Mouse (Mus musculus) cerebellum, adult 18-20 months (tissue): ENCODE data around the gene Slc9a8.

Experiments
- DNase-seq, 2 experiments: peaks; one replicate each; pipeline ENCODE4 v3.0.0; 2021

Gene Slc9a8

GRCm38 (mm10) chr2:167415970-167416563, 5.4 kb upstream of the Slc9a8 start:
- no peak for DNase-seq

GRCm38 (mm10) chr2:167417048-167417447, 4.5 kb upstream of the Slc9a8 start:
- DNase-seq: no peak

DNA sequence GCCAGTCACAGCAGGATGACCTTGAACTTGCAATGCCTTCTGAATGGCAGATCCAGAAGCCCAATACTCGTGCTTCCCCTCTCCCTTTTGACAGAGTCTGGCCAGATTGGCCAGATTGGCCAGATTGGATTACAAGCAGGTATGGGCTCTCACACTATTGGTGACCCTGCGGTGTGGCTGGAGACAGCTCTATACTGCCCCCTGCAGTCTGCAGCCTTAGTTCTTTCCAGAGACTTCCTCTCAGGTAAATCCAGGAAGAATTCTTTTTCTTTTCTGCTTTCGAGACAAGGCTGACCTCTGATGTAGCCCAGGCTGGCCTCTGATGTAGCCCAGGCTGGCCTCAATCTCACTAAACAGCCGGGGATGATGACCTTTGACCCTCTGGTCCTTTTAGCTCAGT, 3.8 kb upstream of the Slc9a8 start:
- DNase-seq: peak; percentile 82 to 88

GRCm38 (mm10) chr2:167419204-167419603, 2.3 kb upstream of the Slc9a8 start:
- DNase-seq: peak; percentile 58 to 76

GRCm38 (mm10) chr2:167420811-167421241, 686 bp upstream of the Slc9a8 start:
- no peak for DNase-seq

GRCm38 (mm10) chr2:167422150-167422470, 598 bp downstream of the Slc9a8 start:
- no peak for DNase-seq

- DNase-seq: no peak
These were observed 1.6 kb downstream of the Slc9a8 start for GRCm38 (mm10) chr2:167423031-167423611.

DNA sequence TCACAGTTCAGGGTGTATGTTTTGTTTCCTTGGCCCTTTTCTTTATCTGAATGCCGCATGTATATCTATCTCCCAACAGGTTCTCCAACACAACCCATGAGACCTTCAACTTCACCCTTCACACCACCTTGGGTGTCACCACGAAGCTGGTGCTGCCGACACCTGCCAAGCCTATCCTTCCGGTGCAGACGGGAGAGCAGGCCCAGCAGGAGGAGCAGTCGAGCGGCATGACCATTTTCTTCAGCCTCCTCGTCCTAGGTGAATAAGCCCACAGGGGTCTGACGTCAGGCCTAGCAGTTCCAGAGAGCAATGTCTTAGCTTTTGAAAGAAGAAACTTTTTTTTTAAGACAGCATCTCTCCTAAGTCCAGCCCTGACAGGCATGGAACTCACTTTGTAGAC, 2.5 kb downstream of the Slc9a8 start:
- DNase-seq: no peak

DNA sequence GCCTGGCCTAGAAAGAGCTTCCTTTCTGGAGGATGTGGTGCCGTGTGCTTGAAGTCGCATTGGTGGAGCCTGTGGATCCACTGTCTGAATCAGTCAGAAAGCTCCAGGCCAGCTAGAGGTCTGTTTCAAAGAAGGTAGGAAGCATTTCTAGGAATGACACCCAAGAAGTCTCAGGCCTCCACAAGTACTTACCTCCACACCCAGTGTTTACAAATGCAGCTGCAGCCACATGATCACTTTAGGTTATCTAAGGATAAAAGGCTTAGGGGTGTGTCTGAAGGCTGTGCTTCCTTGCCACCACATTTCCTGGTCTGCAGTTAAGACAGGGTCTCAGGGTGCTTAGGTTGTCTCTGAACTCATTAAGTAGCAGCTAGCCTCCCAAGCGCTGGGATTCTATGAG, 3.0 kb downstream of the Slc9a8 start:
- DNase-seq: no peak

DNA sequence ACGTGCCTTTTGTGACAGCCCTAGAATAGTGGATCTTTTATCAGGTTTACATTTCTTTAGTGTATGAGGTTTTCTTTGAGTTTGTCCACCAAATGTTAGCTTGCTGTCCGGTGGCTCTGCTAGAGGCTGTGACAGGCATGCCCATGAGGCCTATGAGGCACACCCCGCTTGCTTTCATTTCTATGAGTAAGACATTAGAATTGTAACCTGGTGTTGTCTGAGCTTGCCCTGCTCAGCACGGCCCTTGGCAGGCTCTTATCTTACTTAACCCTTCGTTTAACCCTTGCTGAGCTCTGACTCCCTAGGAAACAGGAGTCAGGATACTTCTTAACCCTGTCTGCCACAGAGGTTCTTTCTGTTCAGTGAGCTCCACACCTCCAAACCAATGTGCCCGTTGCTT, 3.9 kb downstream of the Slc9a8 start:
- DNase-seq: no peak

DNA sequence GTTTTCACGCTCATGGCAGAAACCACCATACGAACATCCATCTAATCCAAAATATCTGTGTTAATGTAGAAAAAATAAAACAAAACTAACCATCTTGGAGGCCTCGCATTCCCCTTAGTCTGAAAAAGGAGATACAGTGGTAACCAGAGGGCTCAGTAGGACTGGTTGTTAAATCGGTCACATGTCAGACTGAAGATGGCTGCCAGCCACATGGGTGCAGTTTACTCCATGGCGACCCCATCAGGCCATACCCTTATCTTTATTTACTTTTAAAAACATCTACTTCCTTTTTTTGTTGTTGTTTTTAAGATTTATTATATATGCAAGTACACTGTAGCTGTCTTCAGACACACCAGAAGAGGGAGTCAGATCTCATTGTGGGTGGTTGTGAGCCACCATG, 8.1 kb downstream of the Slc9a8 start:
- DNase-seq: no peak

DNA sequence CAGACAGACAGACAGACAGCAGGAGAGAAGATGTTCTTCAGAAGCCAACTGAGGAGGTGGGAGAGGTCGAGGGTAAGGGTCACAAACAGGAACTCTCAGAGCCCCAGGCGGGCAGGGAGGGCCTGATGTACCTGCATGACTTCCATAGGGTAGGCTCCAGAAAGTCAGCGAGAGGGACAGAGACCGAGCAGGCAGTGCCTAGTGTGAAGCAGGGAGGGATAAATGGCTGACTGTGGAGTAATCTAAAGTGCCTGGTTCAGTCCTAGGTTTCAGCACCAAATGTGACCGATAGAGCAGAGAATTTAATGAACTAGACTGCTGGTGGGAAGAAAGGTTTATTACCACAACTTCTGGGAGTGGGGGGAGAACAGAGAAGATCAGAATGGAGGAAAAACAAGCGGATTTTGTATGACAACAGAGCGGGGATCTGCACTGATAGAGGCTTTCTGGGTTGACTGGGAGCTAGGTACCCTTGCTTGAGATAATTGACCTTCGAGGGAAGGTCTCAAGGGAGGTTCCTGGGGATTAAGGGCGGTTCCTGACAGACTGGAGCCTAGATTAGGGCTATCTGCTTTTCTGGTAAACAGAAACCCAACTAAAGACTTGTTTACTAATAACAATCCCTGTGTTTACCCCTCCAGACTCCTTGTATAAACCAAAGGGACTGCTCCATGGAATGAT, 9.4 kb downstream of the Slc9a8 start:
- DNase-seq: no peak

DNA sequence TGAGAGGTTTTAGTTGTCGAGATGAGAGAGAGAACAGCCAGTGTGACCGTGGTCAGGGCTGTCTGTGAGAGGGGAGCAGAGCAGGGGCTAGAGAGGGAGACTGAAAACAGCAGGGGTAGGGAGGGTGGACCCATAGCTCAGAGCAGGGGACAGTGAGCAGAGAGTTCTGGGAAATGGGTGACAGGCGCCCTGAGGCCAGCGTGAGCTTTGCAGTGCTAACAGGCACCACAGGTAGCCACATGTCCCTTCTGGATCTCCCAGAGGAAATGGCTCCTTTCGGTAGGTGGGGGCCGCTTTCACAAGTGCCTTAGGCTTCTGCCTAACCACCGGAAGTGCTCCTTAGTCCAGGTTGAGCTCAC, 9.9 kb downstream of the Slc9a8 start:
- no peak for DNase-seq

DNA sequence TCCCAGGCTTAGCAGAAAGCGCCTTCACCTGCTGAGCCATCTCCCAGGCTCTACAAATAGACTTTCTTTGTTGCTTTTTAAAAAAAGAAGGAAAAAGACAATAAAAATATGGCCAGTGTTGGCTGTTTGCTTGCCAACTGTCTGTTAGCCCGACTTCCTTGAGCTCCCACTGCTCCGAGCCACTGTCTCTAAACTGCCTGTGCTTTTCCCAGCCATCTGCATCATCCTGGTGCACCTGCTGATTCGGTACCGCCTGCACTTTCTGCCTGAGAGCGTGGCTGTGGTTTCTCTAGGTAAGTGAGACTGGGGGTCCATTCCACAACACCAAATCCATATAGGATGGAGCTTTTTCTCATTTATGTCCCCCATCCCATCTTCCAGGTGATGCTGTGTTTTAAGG, 13.1 kb downstream of the Slc9a8 start:
- peak; percentile 67 to 77 for DNase-seq

- no peak for DNase-seq
These were observed 14.1 kb downstream of the Slc9a8 start for GRCm38 (mm10) chr2:167435631-167436030.

GRCm38 (mm10) chr2:167436371-167436770, 14.9 kb downstream of the Slc9a8 start:
- no peak for DNase-seq

- peak in 1 of 2 experiments; percentile 58 for DNase-seq
These were observed 17.9 kb downstream of the Slc9a8 start for GRCm38 (mm10) chr2:167439422-167439821.

GRCm38 (mm10) chr2:167443411-167444193, 22.1 kb downstream of the Slc9a8 start:
- peak; percentile 66 to 70 for DNase-seq

DNA sequence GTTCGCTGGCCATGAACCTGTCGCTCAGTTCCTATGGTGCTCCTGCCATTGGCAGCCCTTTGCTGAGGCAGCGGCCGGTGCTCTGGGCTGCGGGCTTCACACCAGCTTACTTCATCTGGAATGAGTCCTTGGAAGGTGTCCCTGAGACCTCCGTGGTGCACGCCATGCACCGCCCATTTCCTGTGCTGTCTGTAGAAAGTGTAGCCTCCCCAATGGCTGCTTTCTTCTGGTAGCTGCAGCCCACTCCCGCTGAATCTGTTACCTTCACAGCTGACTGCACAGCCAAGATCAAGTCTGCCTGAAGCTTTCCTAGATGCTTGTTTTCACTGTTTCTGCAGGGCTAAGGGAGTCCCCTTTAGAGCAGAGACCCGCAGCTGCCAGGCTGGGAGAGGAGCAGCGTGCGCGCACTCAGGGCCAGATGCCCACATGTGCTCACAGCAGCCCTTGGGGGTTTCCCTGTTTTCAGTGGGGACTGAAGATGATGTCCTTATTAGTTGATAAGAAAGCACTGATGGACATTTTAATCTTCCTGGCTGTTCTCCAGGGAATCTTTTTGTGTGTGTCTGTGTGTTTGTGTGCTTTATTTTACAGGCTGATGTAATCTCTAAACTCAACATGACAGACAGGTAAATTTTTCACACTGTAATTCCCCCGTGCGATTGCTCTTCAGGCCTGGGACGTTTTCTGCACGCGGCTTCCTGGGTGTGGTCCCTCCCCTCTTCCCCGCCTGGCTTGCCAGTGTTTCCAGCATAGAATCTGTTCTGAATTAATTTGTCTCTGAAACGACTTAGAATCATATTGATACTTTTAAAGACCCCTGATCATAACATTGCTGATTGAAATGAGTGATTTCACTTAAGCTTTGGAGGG, 24.6 kb downstream of the Slc9a8 start:
- no peak for DNase-seq

GRCm38 (mm10) chr2:167447207-167447606, 25.7 kb downstream of the Slc9a8 start:
- DNase-seq: no peak

DNA sequence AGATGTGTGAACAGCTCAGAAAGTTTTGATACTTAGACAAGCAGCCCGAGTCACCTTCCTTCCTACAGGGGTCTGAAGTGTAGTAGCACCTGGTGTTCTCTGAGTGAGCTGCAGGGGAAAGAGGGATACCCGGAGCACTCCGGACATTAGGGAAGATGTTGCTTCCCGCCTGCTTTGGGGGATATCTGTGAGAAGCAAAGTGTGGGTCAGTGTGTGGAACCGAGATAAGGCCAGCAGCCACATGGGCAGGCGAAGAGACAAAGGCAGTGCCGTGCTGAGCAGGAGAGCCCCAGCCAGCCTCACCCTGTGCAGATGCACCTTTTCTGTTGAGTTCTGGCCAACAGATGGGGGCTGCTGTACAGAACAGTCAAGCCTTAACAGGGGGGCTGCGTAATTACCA, 26.1 kb downstream of the Slc9a8 start:
- DNase-seq: no peak

DNA sequence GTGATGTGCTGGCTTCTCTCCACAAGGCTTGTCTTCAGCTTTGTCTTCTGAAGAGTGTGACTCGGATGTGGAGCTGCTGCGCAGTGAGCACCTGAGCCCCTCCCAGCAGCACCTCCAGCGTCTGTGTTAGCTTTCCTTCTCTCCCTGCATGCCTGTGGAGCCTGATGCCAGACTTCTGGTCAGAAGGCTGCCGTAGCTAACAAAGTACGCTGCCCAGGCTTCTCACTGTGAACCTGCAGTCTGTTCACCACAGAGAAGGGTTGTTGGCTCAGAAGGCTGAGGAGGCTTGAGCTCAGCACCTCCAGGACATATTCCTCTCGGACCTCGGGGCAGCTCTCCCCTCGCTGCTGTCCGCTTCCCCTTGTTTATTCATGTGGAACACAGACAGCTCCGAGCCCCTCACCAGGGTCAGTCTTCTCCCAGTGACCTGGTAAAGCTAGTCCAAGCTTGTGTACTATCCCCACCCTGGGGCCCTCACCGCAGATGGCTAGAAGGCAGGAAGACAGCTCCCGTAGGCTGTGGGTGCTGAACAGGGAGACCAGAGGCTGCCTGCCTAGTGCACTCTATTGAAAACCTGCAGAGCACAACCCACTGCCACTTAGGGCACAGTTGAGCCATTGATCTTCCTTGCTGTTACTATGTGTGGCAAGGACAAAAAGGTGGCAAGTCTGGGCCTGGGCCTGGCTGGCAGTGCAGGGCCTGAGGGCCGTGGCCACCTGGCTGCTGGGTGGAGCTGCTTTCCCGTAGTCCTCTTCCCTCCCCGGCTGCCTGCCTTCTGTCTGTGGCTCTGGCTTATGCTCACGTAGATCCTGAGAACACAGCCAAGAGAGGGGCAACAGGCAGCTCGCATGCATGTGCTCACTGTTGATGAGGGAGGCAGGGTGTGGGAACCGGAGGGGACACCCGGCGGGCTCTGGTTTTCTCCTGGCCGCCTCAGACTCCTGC, 28.1 kb downstream of the Slc9a8 start:
- DNase-seq: peak; percentile 63 to 66
